Mouse (Mus musculus): ENCODE measurements around the gene Engase.

Gene Engase

DNA sequence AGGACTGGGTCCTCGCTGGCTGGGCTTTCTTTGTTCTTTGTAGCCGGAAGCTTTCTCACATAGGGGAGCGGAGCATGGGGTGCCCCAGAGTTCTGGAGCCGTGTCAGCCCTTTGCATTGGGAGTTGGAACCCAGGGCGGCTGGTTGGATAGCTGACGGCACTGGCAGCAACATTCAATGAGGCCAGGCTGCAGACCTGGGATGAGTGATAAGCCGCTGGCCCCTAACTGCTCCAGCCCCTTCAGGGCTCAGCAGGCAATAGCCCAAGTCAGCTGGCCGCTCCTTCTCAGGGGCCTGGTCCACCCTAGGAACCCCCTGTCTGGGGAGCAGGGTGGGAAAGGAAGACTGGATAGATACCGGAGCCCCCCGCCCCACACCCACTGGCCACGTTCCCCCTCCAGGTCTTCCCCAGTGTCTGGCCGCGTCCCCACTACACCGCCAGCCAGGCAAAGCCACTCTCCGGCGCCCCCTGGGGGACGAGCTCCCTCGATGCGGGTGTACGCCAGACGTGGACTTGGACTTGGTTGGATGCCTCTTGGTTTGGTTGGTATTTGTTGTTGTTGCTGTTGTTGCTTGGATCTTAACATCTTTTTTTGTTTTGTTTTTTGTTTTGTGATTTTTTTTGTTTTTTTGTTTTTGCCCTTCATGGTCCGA is 14.1 kb downstream of the Engase start:
- peak; percentile 81 for DNase-seq

GRCm38 (mm10) chr11:118491230-118491629 is 14.6 kb downstream of the Engase start:
- no peak for DNase-seq

- no peak for DNase-seq
Measured at GRCm38 (mm10) chr11:118493458-118493857, 16.8 kb downstream of the Engase start.

DNA sequence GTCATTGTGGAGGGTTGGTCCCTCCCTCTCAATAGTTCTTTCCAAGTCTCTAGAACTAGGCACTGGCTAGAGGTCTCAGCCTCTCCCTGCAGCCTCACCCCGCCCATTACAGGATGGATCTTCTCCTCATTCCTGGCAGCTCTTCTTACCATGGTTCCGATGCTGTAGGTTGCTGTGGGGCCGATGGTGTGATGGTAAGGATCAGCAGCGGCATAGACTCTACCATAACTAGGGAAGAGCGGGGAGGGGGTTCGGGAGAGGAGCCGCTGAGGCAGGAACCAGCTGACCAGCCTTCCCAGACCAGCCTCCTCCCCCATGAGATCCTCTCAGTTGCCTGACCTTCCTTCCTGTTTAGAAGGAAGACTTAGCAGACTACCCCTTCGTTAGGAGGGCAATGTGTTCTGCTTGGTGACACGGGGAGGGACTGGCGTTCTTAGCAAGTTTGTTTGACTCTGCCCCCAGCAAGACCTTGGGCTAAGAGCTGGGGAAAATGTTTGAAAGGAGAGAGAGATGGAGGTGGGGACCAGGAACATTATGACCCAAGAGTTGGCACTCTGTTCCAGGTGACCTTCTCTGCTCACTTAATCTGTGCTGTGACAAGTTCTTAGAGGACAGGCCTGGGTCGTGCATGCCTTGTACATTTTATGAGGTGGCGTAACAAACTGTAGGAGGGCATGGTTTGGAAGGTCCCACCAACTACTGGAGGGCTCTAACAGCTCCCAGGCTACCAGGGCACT is 17.5 kb downstream of the Engase start:
- DNase-seq, result no peak

GRCm38 (mm10) chr11:118495065-118495464 is 18.4 kb downstream of the Engase start:
- no peak for DNase-seq

DNA sequence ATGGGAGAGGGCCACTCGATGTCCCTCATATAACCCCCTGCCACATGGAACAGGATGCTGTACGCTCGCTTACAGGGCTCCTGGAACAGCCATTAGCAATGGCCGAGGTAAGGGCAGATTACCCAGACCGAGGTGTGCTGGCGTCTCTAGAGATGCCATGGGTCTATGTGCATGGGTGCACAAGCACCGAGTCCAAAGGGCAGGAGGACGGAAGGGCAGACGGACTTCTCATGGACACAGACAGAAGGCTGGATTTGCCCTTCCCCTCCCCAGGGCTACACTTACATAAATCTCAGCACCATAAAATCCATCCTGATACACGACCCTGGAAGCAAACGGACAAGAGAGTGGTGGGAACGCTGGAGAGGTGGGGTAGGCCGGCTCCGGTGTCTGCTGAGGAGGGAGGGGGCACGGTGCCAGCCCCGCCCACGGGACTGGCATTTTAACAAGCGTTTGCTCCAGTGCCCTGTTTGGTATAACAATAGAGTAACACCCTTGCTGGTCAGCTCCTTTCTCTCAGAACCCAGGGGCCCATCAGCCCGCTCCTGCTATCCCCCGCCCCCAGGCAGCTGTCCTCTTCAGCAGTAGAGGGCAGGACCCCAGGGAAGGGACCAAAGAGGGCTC is 19.5 kb downstream of the Engase start:
- no peak for DNase-seq

GRCm38 (mm10) chr11:118502990-118503389 is 26.4 kb downstream of the Engase start:
- no peak for DNase-seq

DNA sequence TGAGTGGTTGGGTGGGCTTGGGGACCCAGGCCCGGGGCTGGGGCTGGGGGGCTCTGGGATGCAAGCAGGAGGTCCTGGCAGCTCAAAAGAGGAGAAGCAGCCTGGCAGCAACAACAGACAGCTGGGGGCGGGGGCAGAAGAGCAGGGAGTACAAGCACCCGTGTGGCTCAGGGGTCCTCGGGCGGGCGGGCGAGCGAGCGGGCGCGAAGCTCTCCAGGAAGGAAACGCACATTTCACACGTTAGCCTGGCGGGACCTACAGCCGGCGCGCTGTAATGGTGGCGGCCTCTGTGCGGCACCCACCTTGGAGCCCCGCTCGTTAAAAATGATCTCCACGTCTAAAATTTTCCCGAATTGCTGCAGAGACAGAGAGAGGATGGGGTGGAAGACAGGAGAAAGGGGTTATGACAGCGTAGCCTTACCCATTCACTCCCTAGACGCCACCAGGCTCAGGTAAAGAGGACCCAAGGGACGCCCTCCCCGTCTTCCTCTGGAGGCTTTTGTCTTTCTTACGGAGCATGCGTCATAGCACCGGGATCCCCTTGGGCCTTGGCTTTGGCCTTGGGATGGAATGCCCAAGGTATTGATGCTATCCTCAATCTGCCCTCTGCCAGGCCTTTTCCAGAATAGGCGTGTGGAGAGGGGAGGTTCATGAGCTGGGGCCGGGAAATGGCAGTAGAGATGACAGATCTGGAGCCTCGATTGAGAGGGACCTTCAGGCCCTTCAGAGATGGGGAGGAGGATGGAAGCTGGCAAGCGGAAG is 27.0 kb downstream of the Engase start:
- no peak for DNase-seq

- DNase-seq, result no peak
Measured at GRCm38 (mm10) chr11:118504180-118504454, 27.5 kb downstream of the Engase start.

DNA sequence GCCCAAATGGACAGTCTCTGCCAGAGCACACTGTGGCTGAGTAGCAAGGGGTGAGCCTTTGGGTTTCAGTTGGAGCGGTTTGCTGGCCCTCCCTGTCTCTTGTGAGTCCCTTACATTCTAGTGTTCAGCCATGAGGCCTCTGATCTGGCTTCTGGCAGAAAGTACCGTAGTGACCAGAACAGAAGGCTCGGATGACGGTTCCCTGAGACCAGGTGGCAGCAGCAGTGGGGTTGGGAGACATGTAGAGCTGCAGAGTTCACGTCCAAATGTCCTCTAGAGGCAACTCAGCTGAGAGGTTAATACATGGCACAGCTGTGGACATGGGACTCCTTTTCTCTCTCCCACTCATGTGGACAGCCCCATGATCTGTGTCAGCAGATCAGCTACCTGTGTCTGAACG is 30.5 kb downstream of the Engase start:
- DNase-seq, result no peak

GRCm38 (mm10) chr11:118507904-118508303 is 31.3 kb downstream of the Engase start:
- peak; percentile 63 for DNase-seq

DNA sequence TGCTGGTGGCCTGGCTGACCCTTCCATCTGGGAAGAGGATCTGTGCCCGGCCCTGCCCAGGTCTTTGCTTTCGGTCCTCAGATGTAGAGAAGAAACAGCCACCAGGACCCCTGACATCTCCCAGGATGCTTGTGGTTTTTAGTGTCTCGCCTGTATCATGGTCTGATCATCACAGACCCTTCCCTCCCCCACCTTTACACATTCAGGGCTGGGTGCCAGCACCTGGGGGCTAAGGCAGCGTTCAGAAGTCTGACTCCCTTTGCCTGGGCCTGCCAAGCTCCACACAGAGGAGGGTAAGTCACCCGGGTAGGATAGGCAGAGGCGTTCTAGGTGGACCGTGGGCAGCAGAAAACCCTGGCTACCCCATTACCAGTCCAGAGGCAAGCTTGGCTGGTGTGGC is 31.7 kb downstream of the Engase start:
- no peak for DNase-seq

DNA sequence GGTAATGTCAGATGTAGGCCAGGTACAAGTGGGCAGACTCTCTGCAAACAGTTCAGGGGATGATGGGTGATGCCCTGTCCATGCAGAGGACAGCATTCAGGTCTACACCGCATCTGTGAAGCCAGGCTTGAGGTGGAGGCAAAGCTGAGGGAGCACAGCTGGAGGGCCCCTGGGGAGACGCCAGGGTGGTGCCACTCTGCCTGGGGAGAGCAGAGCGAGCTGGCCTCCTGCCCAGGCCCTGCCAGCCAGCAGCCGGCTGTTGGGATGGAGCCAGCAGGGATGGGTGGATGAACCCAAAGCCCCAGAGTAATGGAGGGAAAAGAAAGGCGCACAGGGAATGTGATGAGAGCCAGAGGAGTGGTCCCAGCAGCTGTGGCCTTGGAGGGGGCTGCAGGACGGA is 35.2 kb downstream of the Engase start:
- no peak for DNase-seq

DNA sequence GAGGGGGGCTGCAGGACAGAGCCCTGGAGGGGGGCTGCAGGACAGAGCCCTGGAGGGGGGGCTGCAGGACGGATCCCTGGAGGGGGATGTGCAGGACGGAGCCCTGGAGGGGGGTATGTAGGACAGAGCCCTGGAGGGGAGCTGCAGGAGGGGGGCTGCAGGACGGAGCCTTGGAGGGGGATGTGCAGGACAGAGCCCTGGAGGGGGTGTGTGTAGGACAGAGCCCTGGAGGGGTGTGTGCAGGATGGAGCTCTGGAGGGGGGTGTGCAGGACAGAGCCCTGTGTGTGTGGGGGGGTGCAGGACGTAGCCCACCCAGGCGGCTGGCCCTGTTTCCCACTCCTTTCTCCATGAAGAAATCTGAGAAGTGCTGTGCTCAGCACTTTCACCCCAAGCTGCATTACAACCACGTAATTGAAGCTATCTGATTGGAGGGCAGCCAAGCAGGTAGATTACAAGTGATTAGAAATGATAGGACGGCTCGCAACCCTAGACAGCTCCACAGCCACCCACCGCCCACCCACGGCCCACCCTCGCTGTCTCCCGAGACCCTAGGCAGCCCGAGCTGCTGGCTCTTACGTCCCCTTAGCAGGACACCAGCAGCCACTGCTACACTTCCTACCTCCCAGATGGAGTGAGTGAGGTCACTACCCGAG is 35.8 kb downstream of the Engase start:
- no peak for DNase-seq

DNA sequence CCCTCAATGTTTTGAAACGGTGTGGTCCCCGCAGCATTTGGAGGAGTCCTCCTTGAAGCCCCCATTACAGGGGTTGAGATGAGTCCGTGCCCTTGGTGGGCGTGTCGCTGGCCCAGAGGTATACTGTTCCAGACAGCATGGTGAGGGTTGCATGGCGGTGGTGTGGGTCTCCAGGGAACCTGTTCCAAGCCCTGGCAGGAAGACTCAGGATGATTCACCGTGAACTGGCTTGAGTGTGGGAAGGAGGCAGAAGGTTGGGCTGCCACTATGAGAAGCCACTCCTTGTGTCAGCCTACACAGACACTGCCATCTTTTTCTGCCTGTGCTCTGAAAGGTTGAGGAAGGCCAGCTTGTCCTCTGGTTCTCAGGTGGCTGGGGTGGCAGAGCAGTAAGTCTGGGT is 41.3 kb downstream of the Engase start:
- no peak for DNase-seq

- no peak for DNase-seq
Measured at GRCm38 (mm10) chr11:118518743-118519142, 42.1 kb downstream of the Engase start.

GRCm38 (mm10) chr11:118520251-118520650 is 43.6 kb downstream of the Engase start:
- no peak for DNase-seq

DNA sequence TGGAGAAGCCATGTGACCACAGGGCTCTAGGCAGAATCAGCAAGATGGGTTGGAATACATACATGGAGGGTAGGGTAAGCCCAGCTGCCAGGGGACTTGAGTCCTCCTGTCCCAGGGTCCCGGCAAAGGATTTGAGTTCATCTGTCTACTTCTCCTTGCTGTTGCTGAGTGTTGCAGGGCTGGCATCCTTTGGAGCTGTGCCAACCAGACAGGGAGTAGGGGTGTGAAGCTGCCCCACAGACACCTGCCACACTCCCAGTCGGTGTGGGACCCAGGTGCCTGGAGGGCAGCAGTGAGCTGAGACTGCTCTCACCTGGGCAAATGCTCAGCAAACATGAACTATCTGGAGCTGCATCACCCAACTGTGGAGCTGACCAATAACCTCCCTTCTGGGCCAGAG is 44.3 kb downstream of the Engase start:
- no peak for DNase-seq

DNA sequence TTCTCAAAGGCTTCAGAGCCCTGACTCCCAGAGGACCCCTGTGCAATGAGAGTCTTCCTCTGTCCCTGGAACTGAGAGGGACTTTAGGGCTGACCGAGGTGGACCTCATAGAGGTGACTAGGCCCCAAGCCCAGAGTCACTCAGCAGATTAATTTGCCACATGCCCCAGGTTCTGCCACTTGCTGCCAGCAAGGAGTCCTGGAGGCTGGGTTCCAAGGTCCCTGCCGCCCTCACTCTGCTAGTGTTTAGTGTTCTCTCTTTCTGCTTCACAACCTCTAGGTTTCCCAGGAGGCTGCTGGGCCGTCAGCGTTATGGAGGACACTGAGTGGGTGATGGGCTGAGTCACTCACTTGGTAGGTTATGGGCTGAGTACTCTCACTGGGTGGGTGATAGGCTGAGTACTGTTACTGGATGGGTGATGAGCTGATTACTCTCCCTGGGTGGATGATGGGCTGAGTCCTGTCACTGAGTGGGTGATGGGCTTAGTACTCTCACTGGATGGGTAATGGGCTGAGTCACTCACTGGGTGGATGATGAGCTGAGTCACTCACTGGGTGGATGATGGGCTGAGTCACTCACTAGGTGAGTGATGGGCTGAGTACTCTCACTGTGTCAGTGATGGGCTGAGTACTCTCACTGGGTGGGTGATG is 47.0 kb downstream of the Engase start:
- no peak for DNase-seq

GRCm38 (mm10) chr11:118525059-118525458 is 48.4 kb downstream of the Engase start:
- DNase-seq, result no peak

- DNase-seq, result no peak
Measured at GRCm38 (mm10) chr11:118528761-118529160, 52.1 kb downstream of the Engase start.

- DNase-seq, result no peak
Measured at GRCm38 (mm10) chr11:118530313-118530712, 53.7 kb downstream of the Engase start.
